Mouse (Mus musculus) intestine, embryonic 16.5 days (tissue): ENCODE measurements around the gene Slc25a3. TPM values are rescaled to one million over a fixed set of nuclear protein-coding genes. Genes with fewer than 3 reads are reported as not detected.

ENCODE experiments used
- ATAC-seq: fragments of 200-750 bp; cut with Nextera tagmentation; 2 replicates; pipeline ENCODE4 v1.8.0; 2017; ENCODE audit warnings: moderate TSS enrichment, moderate library complexity
- H3K27ac ChIP-seq: fragments of 300-500 bp; sonication (generic); 2 replicates; pipeline ENCODE4 v1.5.1; 2014; ENCODE audit warnings: mild to moderate bottlenecking, low read length
- H3K27me3 ChIP-seq: fragments of 300-500 bp; sonication (generic); replicated peaks from 2 replicates; pipeline ENCODE4 v1.6.1; 2014; ENCODE audit warnings: low read length, control low read depth, mixed read lengths; ENCODE audit not compliant: control insufficient read depth, insufficient read depth
- H3K36me3 ChIP-seq: fragments of 300-500 bp; sonication (generic); 2 replicates; pipeline ENCODE4 v1.6.1; 2014; ENCODE audit warnings: low read length, control low read depth; ENCODE audit not compliant: control insufficient read depth, insufficient read depth
- H3K4me1 ChIP-seq: fragments of 300-500 bp; sonication (generic); 2 replicates; pipeline ENCODE4 v1.6.1; 2014; ENCODE audit warnings: low read length, control low read depth, mixed read lengths; ENCODE audit not compliant: control insufficient read depth, insufficient read depth
- H3K4me2 ChIP-seq: fragments of 300-500 bp; sonication (generic); 2 replicates; pipeline ENCODE4 v1.6.1; 2014; ENCODE audit warnings: low read depth, low read length, control low read depth
- H3K4me3 ChIP-seq: fragments of 300-500 bp; sonication (generic); 2 replicates; pipeline ENCODE4 v1.5.1; 2014; ENCODE audit warnings: mild to moderate bottlenecking, low read length
- H3K9ac ChIP-seq: fragments of 300-500 bp; sonication (generic); 2 replicates; pipeline ENCODE4 v1.6.1; 2014; ENCODE audit warnings: low read depth, low read length
- H3K9me3 ChIP-seq: fragments of 300-500 bp; sonication (generic); 2 replicates; pipeline ENCODE4 v1.6.1; 2016; ENCODE audit warnings: low read length, control low read depth; ENCODE audit not compliant: control insufficient read depth
- WGBS: fragments of 180-500 bp; shearing (Covaris S2); extraction: QIAGEN DNeasy Blood & Tissue Kit; methylation state at CpG from one replicate; pipeline ENCODE4 v1.1.7; 2014; 5-methylcytosine and 5-hydroxymethylcytosine counted together
- polyA plus RNA-seq: library from polyadenylated mRNA; unstranded; fragments of >200 nt; fragmentation: Nextera tagmentation; extraction: Ambion mirVana; gene quantifications from 2 replicates; pipeline ENCODE4 v1.2.1, GENCODE M21; 2015

The Slc25a3 gene
- polyA plus RNA-seq = 743 and 812 TPM in 2 replicates

- Histone ChIP-seq H3K36me3 (peaks cover 12% of the 10 kb centered on the region), H3K4me3 (peak within 1 kb of the TSS; percentile 97), H3K4me1 (0 out of 2 replicates have a peak, but pooled peaks cover 5% of the 10 kb centered on the region), H3K9ac (peak within 1 kb of the TSS; percentile 98), H3K4me2 (peak within 1 kb of the TSS; percentile 73), H3K27me3 (no peaks in the 10 kb centered on the region), H3K9me3 (no peaks in the 10 kb centered on the region), H3K27ac (peak within 1 kb of the TSS; percentile 93)
- ATAC-seq = peak; percentile 97
- WGBS = 10% methylated on average over 51 of the region's 59 CpGs
Observed at GRCm38 (mm10) chr10:91123828-91124822, at the start of gene Slc25a3. Slc25a3 (minus strand) TSS chr10:91124059.

- H3K4me3 ChIP-seq = peak overlapping the region; percentile 77
- H3K4me2 ChIP-seq = peak overlapping the region; percentile 80
- no peaks in the 10 kb centered on the region for H3K27me3 ChIP-seq
- WGBS = 79% methylated on average over 14 of the region's 14 CpGs
- no peaks in the 10 kb centered on the region for H3K36me3 ChIP-seq
- H3K4me1 ChIP-seq = peaks cover 15% of the 10 kb centered on the region; the same call in 1 of the 2 replicates
- no peaks in the 10 kb centered on the region for H3K9me3 ChIP-seq
- peak overlapping the region; percentile 97 for H3K9ac ChIP-seq
- no peak for ATAC-seq
- H3K27ac ChIP-seq = peak overlapping the region; percentile 100
Observed at GRCm38 (mm10) chr10:91172329-91173100, 48.7 kb upstream of the Slc25a3 start.

GRCm38 (mm10) chr10:91171455-91172328 is 47.8 kb upstream of the Slc25a3 start:
- ATAC-seq = peak; percentile 98
- peak overlapping the region; percentile 80 for H3K4me2 ChIP-seq
- no peaks in the 10 kb centered on the region for H3K9me3 ChIP-seq
- H3K4me3 ChIP-seq = peak overlapping the region; percentile 77
- H3K4me1 ChIP-seq = peaks cover 20% of the 10 kb centered on the region; the same call in 1 of the 2 replicates
- H3K9ac ChIP-seq = peak overlapping the region; percentile 97
- no peaks in the 10 kb centered on the region for H3K36me3 ChIP-seq
- WGBS = under 1% methylated on average over 66 of the region's 68 CpGs
- H3K27ac ChIP-seq = peak overlapping the region; percentile 100
- no peaks in the 10 kb centered on the region for H3K27me3 ChIP-seq

- H3K27ac ChIP-seq = peak overlapping the region; percentile 100
- under 1% methylated on average over 51 of the region's 59 CpGs for WGBS
Observed at GRCm38 (mm10) chr10:91171041-91171440, 47.2 kb upstream of the Slc25a3 start.

GRCm38 (mm10) chr10:91170143-91170941 is 46.5 kb upstream of the Slc25a3 start:
- H3K27ac ChIP-seq = peak overlapping the region; percentile 100
- peak overlapping the region; percentile 58 for H3K4me2 ChIP-seq
- no peaks in the 10 kb centered on the region for H3K27me3 ChIP-seq
- peaks cover 23% of the 10 kb centered on the region; the same call in 1 of the 2 replicates for H3K4me1 ChIP-seq
- peak overlapping the region; percentile 96 for H3K9ac ChIP-seq
- WGBS = under 1% methylated on average over 48 of the region's 50 CpGs
- no peaks in the 10 kb centered on the region for H3K9me3 ChIP-seq
- peak overlapping the region; percentile 77 for H3K4me3 ChIP-seq
- peak; percentile 45 for ATAC-seq
- H3K36me3 ChIP-seq = no peaks in the 10 kb centered on the region

More at GRCm38 (mm10) chr10:91171041-91171440, 47.2 kb upstream of the Slc25a3 start:
- no peaks in the 10 kb centered on the region for H3K9me3 ChIP-seq
- ATAC-seq = peak; percentile 49
- no peaks in the 10 kb centered on the region for H3K36me3 ChIP-seq
- no peaks in the 10 kb centered on the region for H3K27me3 ChIP-seq
- peak overlapping the region; percentile 42 for H3K4me2 ChIP-seq
- H3K4me1 ChIP-seq = peaks cover 23% of the 10 kb centered on the region; the same call in 1 of the 2 replicates
- peak overlapping the region; percentile 77 for H3K4me3 ChIP-seq
- peak overlapping the region; percentile 96 for H3K9ac ChIP-seq

GRCm38 (mm10) chr10:91169414-91170065 is 45.7 kb upstream of the Slc25a3 start:
- no peak overlapping the region for H3K27ac ChIP-seq
- H3K27me3 ChIP-seq = no peaks in the 10 kb centered on the region
- peaks cover 23% of the 10 kb centered on the region; the same call in 1 of the 2 replicates for H3K4me1 ChIP-seq
- WGBS = 18% methylated on average over 17 of the region's 17 CpGs
- no peak for ATAC-seq
- H3K4me3 ChIP-seq = peak overlapping the region; percentile 77
- H3K36me3 ChIP-seq = no peaks in the 10 kb centered on the region
- H3K9ac ChIP-seq = peak overlapping the region; percentile 59
- no peaks in the 10 kb centered on the region for H3K9me3 ChIP-seq
- H3K4me2 ChIP-seq = peak overlapping the region; percentile 58

GRCm38 (mm10) chr10:91167352-91167751 is 43.5 kb upstream of the Slc25a3 start:
- H3K9me3 ChIP-seq = no peaks in the 10 kb centered on the region
- H3K27ac ChIP-seq = peak overlapping the region; percentile 49
- H3K4me1 ChIP-seq = peaks cover 23% of the 10 kb centered on the region; the same call in 1 of the 2 replicates
- peak overlapping the region; percentile 45; the same call in 1 of the 2 replicates for H3K9ac ChIP-seq
- H3K27me3 ChIP-seq = no peaks in the 10 kb centered on the region
- no peak for ATAC-seq
- H3K4me3 ChIP-seq = peak overlapping the region; percentile 17
- no peaks in the 10 kb centered on the region for H3K36me3 ChIP-seq
- peak overlapping the region; percentile 58 for H3K4me2 ChIP-seq
- 31% methylated on average over 7 of the region's 7 CpGs for WGBS
